Mouse (Mus musculus): Measurements from ENCODE around the gene Ky. TPM values are rescaled to one million over a fixed set of nuclear protein-coding genes. Genes with fewer than 3 reads are reported as not detected.

Ky gene
- total and polyA plus RNA-seq, 3 experiments: 0.05 TPM; not detected in 2

GRCm38 (mm10) chr9:102478451-102478835 lies 27.1 kb upstream of the Ky start:
- H3K36me3 ChIP-seq (replicated peaks): no peaks in the 10 kb centered on the region
- H3K4me3 ChIP-seq (ENCODE audit: low read depth, low read length): no peak overlapping the region
- DNase-seq (ENCODE audit: low spot score) (no peak), ATAC-seq (ENCODE audit: extremely low read depth, insufficient number of reproducible peaks, low FRiP score, poor library complexity, severe bottlenecking) (no peak)
- H3K27me3 ChIP-seq (ENCODE audit: insufficient read depth, low read length): no peaks in the 10 kb centered on the region
- H3K4me1 ChIP-seq (ENCODE audit: insufficient read depth, low read depth, low read length): no peaks in the 10 kb centered on the region
- peaks cover 41% of the 10 kb centered on the region for H3K9me3 ChIP-seq (replicated peaks)
- TF ChIP-seq GATA1 (IDR thresholded peaks at IDR 0.05; ENCODE audit: borderline replicate concordance, low read length): no peak

- Histone ChIP-seq H3K9me3 (replicated peaks) (peaks cover 44% of the 10 kb centered on the region), H3K4me1 (ENCODE audit: insufficient read depth, low read depth, low read length) (no peaks in the 10 kb centered on the region), H3K4me3 (ENCODE audit: low read depth, low read length) (no peak overlapping the region), H3K27me3 (ENCODE audit: insufficient read depth, low read length) (no peaks in the 10 kb centered on the region), H3K36me3 (replicated peaks) (no peaks in the 10 kb centered on the region)
- TF ChIP-seq POLR2AphosphoS5 (IDR thresholded peaks at IDR 0.05; ENCODE audit: insufficient replicate concordance, low read depth, low read length) (no peak), GATA2 (IDR thresholded peaks at IDR 0.05; ENCODE audit: borderline replicate concordance, low read depth, low read length) (no peak), CTCF (IDR thresholded peaks at IDR 0.05; ENCODE audit: low read depth, low read length) (no peak), GATA1 (IDR thresholded peaks at IDR 0.05; ENCODE audit: borderline replicate concordance, low read length) (no peak), TAL1 (conservative IDR thresholded peaks at IDR 0.05; ENCODE audit: low read depth, low read length) (no peak)
- DNase-seq (ENCODE audit: low spot score) (no peak), ATAC-seq (ENCODE audit: extremely low read depth, insufficient number of reproducible peaks, low FRiP score, poor library complexity, severe bottlenecking) (no peak)
These were observed 26.5 kb upstream of the Ky start for GRCm38 (mm10) chr9:102479022-102479421.

- no peak for TF ChIP-seq GATA2 (IDR thresholded peaks at IDR 0.05; ENCODE audit: borderline replicate concordance, low read depth, low read length)
- TF ChIP-seq POLR2AphosphoS5 (IDR thresholded peaks at IDR 0.05; ENCODE audit: insufficient replicate concordance, low read depth, low read length): no peak
- TF ChIP-seq CTCF (IDR thresholded peaks at IDR 0.05; ENCODE audit: low read depth, low read length): no peak
- TF ChIP-seq TAL1 (conservative IDR thresholded peaks at IDR 0.05; ENCODE audit: low read depth, low read length): no peak
- TF ChIP-seq GATA1 (IDR thresholded peaks at IDR 0.05; ENCODE audit: borderline replicate concordance, low read length): no peak
- peaks cover 78% of the 10 kb centered on the region for H3K9me3 ChIP-seq (replicated peaks)
- ATAC-seq (ENCODE audit: extremely low read depth, insufficient number of reproducible peaks, low FRiP score, poor library complexity, severe bottlenecking): no peak
- no peak overlapping the region for H3K4me3 ChIP-seq (ENCODE audit: low read depth, low read length)
- DNase-seq (ENCODE audit: low spot score): no peak
- H3K4me1 ChIP-seq (ENCODE audit: insufficient read depth, low read depth, low read length): no peaks in the 10 kb centered on the region
- no peaks in the 10 kb centered on the region for H3K27me3 ChIP-seq (ENCODE audit: insufficient read depth, low read length)
- H3K36me3 ChIP-seq (replicated peaks): no peaks in the 10 kb centered on the region
These were observed 13.3 kb upstream of the Ky start for GRCm38 (mm10) chr9:102492031-102492795.

GRCm38 (mm10) chr9:102493044-102493443 lies 12.5 kb upstream of the Ky start:
- ATAC-seq (ENCODE audit: extremely low read depth, insufficient number of reproducible peaks, low FRiP score, poor library complexity, severe bottlenecking): no peak

GRCm38 (mm10) chr9:102493916-102494315 lies 11.6 kb upstream of the Ky start:
- ATAC-seq (ENCODE audit: extremely low read depth, insufficient number of reproducible peaks, low FRiP score, poor library complexity, severe bottlenecking): no peak

More at GRCm38 (mm10) chr9:102493044-102493443, 12.5 kb upstream of the Ky start:
- Histone ChIP-seq H3K9me3 (replicated peaks) (peaks cover 84% of the 10 kb centered on the region), H3K27me3 (ENCODE audit: insufficient read depth, low read length) (no peaks in the 10 kb centered on the region), H3K4me1 (ENCODE audit: insufficient read depth, low read depth, low read length) (no peaks in the 10 kb centered on the region), H3K4me3 (ENCODE audit: low read depth, low read length) (no peak overlapping the region), H3K36me3 (replicated peaks) (no peaks in the 10 kb centered on the region)
- no peak for TF ChIP-seq GATA1 (IDR thresholded peaks at IDR 0.05; ENCODE audit: borderline replicate concordance, low read length)
- no peak for TF ChIP-seq GATA2 (IDR thresholded peaks at IDR 0.05; ENCODE audit: borderline replicate concordance, low read depth, low read length)
- TF ChIP-seq TAL1 (conservative IDR thresholded peaks at IDR 0.05; ENCODE audit: low read depth, low read length): no peak
- no peak for TF ChIP-seq CTCF (IDR thresholded peaks at IDR 0.05; ENCODE audit: low read depth, low read length)
- TF ChIP-seq POLR2AphosphoS5 (IDR thresholded peaks at IDR 0.05; ENCODE audit: insufficient replicate concordance, low read depth, low read length): no peak
- no peak for DNase-seq (ENCODE audit: low spot score)

GRCm38 (mm10) chr9:102494454-102494853 lies 11.1 kb upstream of the Ky start:
- Histone ChIP-seq H3K9me3 (replicated peaks) (peaks cover 86% of the 10 kb centered on the region), H3K27me3 (ENCODE audit: insufficient read depth, low read length) (no peaks in the 10 kb centered on the region), H3K36me3 (replicated peaks) (no peaks in the 10 kb centered on the region), H3K4me3 (ENCODE audit: low read depth, low read length) (peak overlapping the region; percentile 3; the same call in 1 of the 2 replicates), H3K4me1 (ENCODE audit: insufficient read depth, low read depth, low read length) (no peaks in the 10 kb centered on the region)
- ATAC-seq (ENCODE audit: extremely low read depth, insufficient number of reproducible peaks, low FRiP score, poor library complexity, severe bottlenecking) (no peak), DNase-seq (ENCODE audit: low spot score) (no peak)
- TF ChIP-seq TAL1 (conservative IDR thresholded peaks at IDR 0.05; ENCODE audit: low read depth, low read length) (no peak), GATA1 (IDR thresholded peaks at IDR 0.05; ENCODE audit: borderline replicate concordance, low read length) (no peak), GATA2 (IDR thresholded peaks at IDR 0.05; ENCODE audit: borderline replicate concordance, low read depth, low read length) (no peak), CTCF (IDR thresholded peaks at IDR 0.05; ENCODE audit: low read depth, low read length) (no peak), POLR2AphosphoS5 (IDR thresholded peaks at IDR 0.05; ENCODE audit: insufficient replicate concordance, low read depth, low read length) (no peak)

More at GRCm38 (mm10) chr9:102493916-102494315, 11.6 kb upstream of the Ky start:
- no peaks in the 10 kb centered on the region for H3K27me3 ChIP-seq (ENCODE audit: insufficient read depth, low read length)
- H3K4me1 ChIP-seq (ENCODE audit: insufficient read depth, low read depth, low read length): no peaks in the 10 kb centered on the region
- no peak overlapping the region for H3K4me3 ChIP-seq (ENCODE audit: low read depth, low read length)
- H3K36me3 ChIP-seq (replicated peaks): no peaks in the 10 kb centered on the region
- no peak for DNase-seq (ENCODE audit: low spot score)
- H3K9me3 ChIP-seq (replicated peaks): peaks cover 85% of the 10 kb centered on the region
- TF ChIP-seq TAL1 (conservative IDR thresholded peaks at IDR 0.05; ENCODE audit: low read depth, low read length) (no peak), GATA2 (IDR thresholded peaks at IDR 0.05; ENCODE audit: borderline replicate concordance, low read depth, low read length) (no peak), CTCF (IDR thresholded peaks at IDR 0.05; ENCODE audit: low read depth, low read length) (no peak), GATA1 (IDR thresholded peaks at IDR 0.05; ENCODE audit: borderline replicate concordance, low read length) (no peak), POLR2AphosphoS5 (IDR thresholded peaks at IDR 0.05; ENCODE audit: insufficient replicate concordance, low read depth, low read length) (no peak)

Data from G1E (cell line).